Mouse (Mus musculus): ENCODE data around the gene Shc2. TPM values are rescaled to one million over a fixed set of nuclear protein-coding genes. Genes with fewer than 3 reads are reported as not detected.

Gene Shc2
- polyA plus RNA-seq, 1 experiment, result 1.6 TPM

DNA sequence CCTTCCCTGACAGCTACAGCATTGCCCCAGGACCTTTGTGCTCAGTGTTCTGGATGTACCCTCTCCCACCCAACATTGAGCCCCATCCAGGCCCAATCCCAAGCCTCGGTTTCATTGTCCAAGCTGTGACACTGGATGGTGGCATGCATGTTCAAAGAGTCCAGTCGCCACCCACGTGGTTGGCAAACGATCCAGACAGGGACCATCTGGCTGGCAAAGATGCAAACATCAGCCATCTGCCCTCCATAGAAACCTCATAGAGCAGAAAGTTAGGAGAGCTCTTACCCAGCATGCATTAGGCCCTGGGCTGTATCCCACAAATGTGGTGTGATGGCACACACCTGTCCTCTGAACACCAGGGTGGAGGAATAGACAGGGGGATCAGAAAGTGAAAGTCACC lies 6.3 kb downstream of the Shc2 start:
- Histone ChIP-seq H3K27me3 (ENCODE audit: control insufficient read depth, insufficient read depth, low read length) (no peaks in the 10 kb centered on the region), H3K27ac (ENCODE audit: insufficient read depth, low read depth, low read length) (no peak overlapping the region), H3K4me3 (ENCODE audit: low read depth, low read length) (no peak overlapping the region), H3K4me1 (ENCODE audit: control insufficient read depth, insufficient read depth, insufficient read length, low read length) (no peaks in the 10 kb centered on the region), H3K36me3 (ENCODE audit: control insufficient read depth, insufficient read depth, low read length) (no peaks in the 10 kb centered on the region)
- TF ChIP-seq POLR2A (IDR thresholded peaks at IDR 0.05; ENCODE audit: low read depth, low read length), result no peak
- TF ChIP-seq CTCF (IDR thresholded peaks at IDR 0.05; ENCODE audit: extremely low read depth, insufficient read length, insufficient replicate concordance, low read depth, low read length), result no peak
- 71% methylated on average over 4 of the region's 4 CpGs for WGBS

DNA sequence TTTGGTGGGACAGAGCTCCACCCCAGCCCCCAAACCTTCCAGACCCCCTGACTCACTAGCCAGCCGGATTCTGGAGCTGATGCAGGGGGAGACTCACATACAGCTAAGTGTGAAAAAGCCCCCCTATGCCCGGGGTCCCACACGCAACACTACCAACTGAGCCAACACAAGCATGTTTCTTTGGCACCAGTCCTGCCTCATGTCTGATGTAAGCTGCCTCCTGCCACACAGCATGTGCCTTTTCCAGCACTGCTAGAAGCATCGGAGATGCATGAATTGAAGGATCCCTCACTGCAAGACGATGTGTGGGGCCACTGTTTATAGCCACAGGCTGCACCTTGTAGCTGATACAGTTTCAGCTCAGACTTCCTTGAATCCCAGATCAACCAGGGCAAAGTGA lies 9.3 kb downstream of the Shc2 start:
- Histone ChIP-seq H3K4me1 (ENCODE audit: control insufficient read depth, insufficient read depth, insufficient read length, low read length) (no peaks in the 10 kb centered on the region), H3K27ac (ENCODE audit: insufficient read depth, low read depth, low read length) (no peak overlapping the region), H3K4me3 (ENCODE audit: low read depth, low read length) (no peak overlapping the region), H3K36me3 (ENCODE audit: control insufficient read depth, insufficient read depth, low read length) (no peaks in the 10 kb centered on the region), H3K27me3 (ENCODE audit: control insufficient read depth, insufficient read depth, low read length) (no peaks in the 10 kb centered on the region)
- TF ChIP-seq POLR2A (IDR thresholded peaks at IDR 0.05; ENCODE audit: low read depth, low read length), result no peak
- 83% methylated on average over 5 of the region's 5 CpGs for WGBS

DNA sequence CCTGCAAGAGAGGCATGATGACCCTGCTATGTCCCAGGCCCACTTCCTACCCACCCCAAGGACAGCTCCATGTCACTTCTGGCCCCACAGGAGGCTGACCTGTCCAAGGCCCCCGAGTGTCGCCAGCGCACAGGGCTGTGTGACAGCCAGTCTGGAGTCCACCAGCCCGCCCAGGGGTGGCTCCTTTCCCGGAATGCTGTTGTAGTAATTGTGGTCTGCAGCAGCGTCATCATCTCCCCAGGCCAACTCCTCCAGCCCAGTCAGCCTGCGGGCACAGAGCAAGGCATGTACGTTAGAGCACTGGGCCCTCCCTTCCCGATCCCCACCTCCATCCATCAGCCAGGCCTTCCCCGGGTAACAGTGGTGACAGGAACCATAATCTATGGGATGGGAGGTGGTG lies 11.6 kb downstream of the Shc2 start:
- H3K4me3 ChIP-seq (ENCODE audit: low read depth, low read length), result no peak overlapping the region
- TF ChIP-seq CTCF (IDR thresholded peaks at IDR 0.05; ENCODE audit: extremely low read depth, insufficient read length, insufficient replicate concordance, low read depth, low read length) (no peak), POLR2A (IDR thresholded peaks at IDR 0.05; ENCODE audit: low read depth, low read length) (no peak)
- no peaks in the 10 kb centered on the region for H3K27me3 ChIP-seq (ENCODE audit: control insufficient read depth, insufficient read depth, low read length)
- no peaks in the 10 kb centered on the region for H3K36me3 ChIP-seq (ENCODE audit: control insufficient read depth, insufficient read depth, low read length)
- 76% methylated on average over 10 of the region's 10 CpGs for WGBS
- no peak overlapping the region for H3K27ac ChIP-seq (ENCODE audit: insufficient read depth, low read depth, low read length)
- H3K4me1 ChIP-seq (ENCODE audit: control insufficient read depth, insufficient read depth, insufficient read length, low read length), result no peaks in the 10 kb centered on the region

DNA sequence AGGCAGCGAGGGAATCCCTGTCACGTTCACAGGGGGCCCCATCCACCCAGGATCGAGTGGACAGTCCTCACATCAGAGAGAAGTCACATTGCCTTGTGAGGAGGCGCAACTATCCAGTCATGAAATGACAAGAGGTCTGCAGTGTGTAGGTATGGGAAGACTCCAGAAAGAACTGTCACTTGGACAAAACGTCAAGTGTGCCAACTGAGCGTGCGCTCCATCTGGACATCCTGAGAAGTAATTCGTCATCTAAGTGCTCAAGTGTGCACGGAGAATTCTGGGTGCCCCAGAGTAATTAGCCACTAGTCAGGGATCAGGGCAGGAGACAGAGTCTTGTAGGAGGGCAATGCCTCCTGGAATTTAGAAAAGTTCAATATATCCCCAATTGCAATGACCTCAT lies 12.3 kb downstream of the Shc2 start:
- H3K4me3 ChIP-seq (ENCODE audit: low read depth, low read length), result no peak overlapping the region
- H3K36me3 ChIP-seq (ENCODE audit: control insufficient read depth, insufficient read depth, low read length), result no peaks in the 10 kb centered on the region
- no peaks in the 10 kb centered on the region for H3K4me1 ChIP-seq (ENCODE audit: control insufficient read depth, insufficient read depth, insufficient read length, low read length)
- TF ChIP-seq CTCF (IDR thresholded peaks at IDR 0.05; ENCODE audit: extremely low read depth, insufficient read length, insufficient replicate concordance, low read depth, low read length), result no peak
- no peak for TF ChIP-seq POLR2A (IDR thresholded peaks at IDR 0.05; ENCODE audit: low read depth, low read length)
- H3K27me3 ChIP-seq (ENCODE audit: control insufficient read depth, insufficient read depth, low read length), result no peaks in the 10 kb centered on the region
- WGBS, result 72% methylated on average over 9 of the region's 9 CpGs
- H3K27ac ChIP-seq (ENCODE audit: insufficient read depth, low read depth, low read length), result no peak overlapping the region

GRCm38 (mm10) chr10:79623950-79624349 lies 13.8 kb downstream of the Shc2 start:
- Histone ChIP-seq H3K4me1 (ENCODE audit: control insufficient read depth, insufficient read depth, insufficient read length, low read length) (no peaks in the 10 kb centered on the region), H3K27me3 (ENCODE audit: control insufficient read depth, insufficient read depth, low read length) (no peaks in the 10 kb centered on the region), H3K27ac (ENCODE audit: insufficient read depth, low read depth, low read length) (no peak overlapping the region), H3K4me3 (ENCODE audit: low read depth, low read length) (no peak overlapping the region), H3K36me3 (ENCODE audit: control insufficient read depth, insufficient read depth, low read length) (no peaks in the 10 kb centered on the region)
- WGBS, result 67% methylated on average over 12 of the region's 12 CpGs
- TF ChIP-seq CTCF (IDR thresholded peaks at IDR 0.05; ENCODE audit: extremely low read depth, insufficient read length, insufficient replicate concordance, low read depth, low read length), result no peak
- TF ChIP-seq POLR2A (IDR thresholded peaks at IDR 0.05; ENCODE audit: low read depth, low read length), result no peak

DNA sequence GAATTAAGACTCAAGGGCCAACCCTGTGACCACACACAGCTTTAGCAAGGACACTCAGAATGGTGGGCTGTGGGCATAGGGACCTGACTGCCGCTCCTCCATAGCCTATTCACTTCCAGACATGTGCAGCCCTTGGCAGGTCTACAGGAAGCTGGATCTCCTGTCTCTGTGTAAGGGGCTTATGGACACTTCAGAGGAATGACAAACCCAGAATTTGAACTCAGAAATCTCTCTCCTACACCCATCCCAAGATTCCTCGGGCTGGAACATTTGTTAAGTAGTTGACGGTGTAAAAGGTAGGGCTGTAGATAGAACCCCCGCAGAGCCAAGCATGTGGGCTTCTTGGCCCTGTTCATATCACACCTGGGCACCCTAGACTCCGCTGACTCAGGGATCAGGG lies 21.3 kb downstream of the Shc2 start:
- Histone ChIP-seq H3K4me3 (ENCODE audit: low read depth, low read length) (no peak overlapping the region), H3K36me3 (ENCODE audit: control insufficient read depth, insufficient read depth, low read length) (no peaks in the 10 kb centered on the region), H3K27me3 (ENCODE audit: control insufficient read depth, insufficient read depth, low read length) (peaks cover 14% of the 10 kb centered on the region), H3K4me1 (ENCODE audit: control insufficient read depth, insufficient read depth, insufficient read length, low read length) (peaks cover 6% of the 10 kb centered on the region; the same call in 1 of the 2 replicates), H3K27ac (ENCODE audit: insufficient read depth, low read depth, low read length) (no peak overlapping the region)
- whole genome bisulfite sequencing, result 91% methylated on average over 5 of the region's 5 CpGs
- no peak for TF ChIP-seq CTCF (IDR thresholded peaks at IDR 0.05; ENCODE audit: extremely low read depth, insufficient read length, insufficient replicate concordance, low read depth, low read length)
- no peak for TF ChIP-seq POLR2A (IDR thresholded peaks at IDR 0.05; ENCODE audit: low read depth, low read length)

GRCm38 (mm10) chr10:79615860-79616259 lies 21.9 kb downstream of the Shc2 start:
- peaks cover 6% of the 10 kb centered on the region; the same call in 1 of the 2 replicates for H3K4me1 ChIP-seq (ENCODE audit: control insufficient read depth, insufficient read depth, insufficient read length, low read length)
- 7% methylated on average over 8 of the region's 8 CpGs for WGBS
- no peaks in the 10 kb centered on the region for H3K36me3 ChIP-seq (ENCODE audit: control insufficient read depth, insufficient read depth, low read length)
- H3K4me3 ChIP-seq (ENCODE audit: low read depth, low read length), result no peak overlapping the region
- H3K27ac ChIP-seq (ENCODE audit: insufficient read depth, low read depth, low read length), result no peak overlapping the region
- peaks cover 14% of the 10 kb centered on the region for H3K27me3 ChIP-seq (ENCODE audit: control insufficient read depth, insufficient read depth, low read length)
- TF ChIP-seq POLR2A (IDR thresholded peaks at IDR 0.05; ENCODE audit: low read depth, low read length), result no peak
- no peak for TF ChIP-seq CTCF (IDR thresholded peaks at IDR 0.05; ENCODE audit: extremely low read depth, insufficient read length, insufficient replicate concordance, low read depth, low read length)

GRCm38 (mm10) chr10:79614305-79614643 lies 23.4 kb downstream of the Shc2 start:
- Histone ChIP-seq H3K36me3 (ENCODE audit: control insufficient read depth, insufficient read depth, low read length) (no peaks in the 10 kb centered on the region), H3K27ac (ENCODE audit: insufficient read depth, low read depth, low read length) (no peak overlapping the region), H3K27me3 (ENCODE audit: control insufficient read depth, insufficient read depth, low read length) (peaks cover 14% of the 10 kb centered on the region), H3K4me1 (ENCODE audit: control insufficient read depth, insufficient read depth, insufficient read length, low read length) (peaks cover 6% of the 10 kb centered on the region; the same call in 1 of the 2 replicates), H3K4me3 (ENCODE audit: low read depth, low read length) (peak overlapping the region; percentile 63; the same call in 1 of the 2 replicates)
- 84% methylated on average over 1 of the region's 1 CpGs for WGBS
- TF ChIP-seq POLR2A (IDR thresholded peaks at IDR 0.05; ENCODE audit: low read depth, low read length) (no peak), CTCF (IDR thresholded peaks at IDR 0.05; ENCODE audit: extremely low read depth, insufficient read length, insufficient replicate concordance, low read depth, low read length) (no peak)
